Mouse (Mus musculus) lung, embryonic 14.5 days (tissue): ENCODE data around the gene Fundc2. TPM values are rescaled to one million over a fixed set of nuclear protein-coding genes. Genes with fewer than 3 reads are reported as not detected.
A peak's percentile ranks its signal among the peaks of the same experiment; 100 is the strongest.

Experiments used
- ATAC-seq: fragments of 200-750 bp; cut with Nextera tagmentation; 2 replicates; pipeline ENCODE4 v1.8.0; 2017; ENCODE audit warnings: mild to moderate bottlenecking, moderate TSS enrichment, moderate library complexity; ENCODE audit not compliant: insufficient read depth
- DNase-seq: peaks from one replicate; pipeline ENCODE4 v3.0.0-alpha.2; 2015
- H3K27ac ChIP-seq: fragments of 300-500 bp; sonication (generic); 2 replicates; pipeline ENCODE4 v1.5.1; 2014; ENCODE audit warnings: low read depth, mild to moderate bottlenecking, moderate library complexity
- H3K27me3 ChIP-seq: fragments of 300-500 bp; sonication (generic); 2 replicates; pipeline ENCODE4 v1.6.1; 2014; ENCODE audit warnings: low read length, control low read depth; ENCODE audit not compliant: insufficient read depth
- H3K36me3 ChIP-seq: fragments of 300-500 bp; sonication (generic); 2 replicates; pipeline ENCODE4 v1.6.1; 2014; ENCODE audit warnings: control low read depth; ENCODE audit not compliant: insufficient read depth
- H3K4me1 ChIP-seq: fragments of 300-500 bp; sonication (generic); 2 replicates; pipeline ENCODE4 v1.6.1; 2014; ENCODE audit warnings: antibody characterized with exemption, control low read depth; ENCODE audit not compliant: insufficient read depth
- H3K4me2 ChIP-seq: fragments of 300-500 bp; sonication (generic); 2 replicates; pipeline ENCODE4 v1.6.1; 2014; ENCODE audit warnings: mild to moderate bottlenecking
- H3K4me3 ChIP-seq: fragments of 300-500 bp; sonication (generic); 2 replicates; pipeline ENCODE4 v1.5.1; 2014; ENCODE audit warnings: low read depth, low read length
- H3K9ac ChIP-seq: fragments of 300-500 bp; sonication (generic); 2 replicates; pipeline ENCODE4 v1.6.1; 2014
- H3K9me3 ChIP-seq: fragments of 300-500 bp; sonication (generic); 2 replicates; pipeline ENCODE4 v1.6.1; 2016; ENCODE audit warnings: low read depth, low read length, control low read depth
- CTCF ChIP-seq: IDR thresholded peaks from 2 replicates; pipeline ENCODE4 v1.5.1; 2016; ENCODE audit warnings: antibody characterized with exemption, low read depth
- WGBS: fragments of 180-500 bp; shearing (Covaris S2); extraction: QIAGEN DNeasy Blood & Tissue Kit; methylation state at CpG from one replicate; pipeline ENCODE4 v1.1.7; 2014; 5-methylcytosine and 5-hydroxymethylcytosine counted together
- polyA plus RNA-seq: library from polyadenylated mRNA; unstranded; fragments of >200 nt; fragmentation: Nextera tagmentation; extraction: Ambion mirVana; gene quantifications from 2 replicates; pipeline ENCODE4 v1.2.1, GENCODE M21; 2014

Fundc2 gene
- polyA plus RNA-seq = 74.8 and 95.2 TPM in 2 replicates

GRCm38 (mm10) chrX:75382195-75382771 is at the start of gene Fundc2, which contains the start of gene F8:
Gene Fundc2 (plus strand): TSS chrX:75382399.
Gene F8 (minus strand): TSS chrX:75382615.
- ATAC-seq (peak; percentile 98), DNase-seq (peak; percentile 76)
- peak within 1 kb of the TSS; percentile 65 for H3K9ac ChIP-seq
- H3K4me3 ChIP-seq = peak within 1 kb of the TSS; percentile 49
- no peak for TF ChIP-seq CTCF
- H3K36me3 ChIP-seq = 0 out of 2 replicates have a peak, but pooled peaks cover under 1% of the 10 kb centered on the region
- no peaks in the 10 kb centered on the region for H3K27me3 ChIP-seq
- H3K27ac ChIP-seq = peak within 1 kb of the TSS; percentile 86; the same call in 1 of the 2 replicates
- H3K9me3 ChIP-seq = no peaks in the 10 kb centered on the region
- H3K4me2 ChIP-seq = peak within 1 kb of the TSS; percentile 52
- WGBS = 13% methylated on average over 21 of the region's 25 CpGs
- no peaks in the 10 kb centered on the region for H3K4me1 ChIP-seq

- Histone ChIP-seq H3K36me3 (no peaks in the 10 kb centered on the region), H3K9ac (no peak overlapping the region), H3K9me3 (no peaks in the 10 kb centered on the region), H3K27me3 (no peaks in the 10 kb centered on the region), H3K4me3 (no peak overlapping the region), H3K4me1 (no peaks in the 10 kb centered on the region), H3K27ac (no peak overlapping the region), H3K4me2 (no peak overlapping the region)
- no peak for ATAC-seq
- TF ChIP-seq CTCF = no peak
- DNase-seq = peak; percentile 69
Measured at GRCm38 (mm10) chrX:75370197-75370596, 12.0 kb upstream of the Fundc2 start.

GRCm38 (mm10) chrX:75372666-75373425 is 9.4 kb upstream of the Fundc2 start:
- peak; percentile 89 for ATAC-seq
- WGBS = 39% methylated on average over 2 of the region's 2 CpGs
- Histone ChIP-seq H3K4me2 (no peak overlapping the region), H3K27ac (peak overlapping the region; percentile 58; the same call in 1 of the 2 replicates), H3K4me3 (no peak overlapping the region), H3K4me1 (no peaks in the 10 kb centered on the region), H3K9me3 (no peaks in the 10 kb centered on the region), H3K36me3 (no peaks in the 10 kb centered on the region), H3K27me3 (no peaks in the 10 kb centered on the region), H3K9ac (no peak overlapping the region)
- peak; percentile 92 for DNase-seq
- TF ChIP-seq CTCF = no peak

- Histone ChIP-seq H3K9me3 (no peaks in the 10 kb centered on the region), H3K36me3 (no peaks in the 10 kb centered on the region), H3K27ac (no peak overlapping the region), H3K4me1 (no peaks in the 10 kb centered on the region), H3K4me2 (no peak overlapping the region), H3K9ac (no peak overlapping the region), H3K27me3 (no peaks in the 10 kb centered on the region), H3K4me3 (no peak overlapping the region)
- no peak for DNase-seq
- TF ChIP-seq CTCF = no peak
- ATAC-seq = no peak
Measured at GRCm38 (mm10) chrX:75376815-75377214, 5.4 kb upstream of the Fundc2 start.

GRCm38 (mm10) chrX:75381176-75381575 is 1.0 kb upstream of the Fundc2 start:
- H3K9me3 ChIP-seq = no peaks in the 10 kb centered on the region
- DNase-seq (no peak), ATAC-seq (no peak)
- TF ChIP-seq CTCF = no peak
- 80% methylated on average over 1 of the region's 1 CpGs for WGBS
- no peak overlapping the region; the same call in 1 of the 2 replicates for H3K4me2 ChIP-seq
- no peaks in the 10 kb centered on the region for H3K27me3 ChIP-seq
- no peak overlapping the region for H3K9ac ChIP-seq
- H3K36me3 ChIP-seq = no peaks in the 10 kb centered on the region
- H3K4me3 ChIP-seq = no peak overlapping the region
- H3K4me1 ChIP-seq = no peaks in the 10 kb centered on the region
- no peak overlapping the region for H3K27ac ChIP-seq

- TF ChIP-seq CTCF = no peak
- H3K9ac ChIP-seq = no peak overlapping the region
- DNase-seq (no peak), ATAC-seq (no peak)
- H3K27me3 ChIP-seq = no peaks in the 10 kb centered on the region
- H3K4me2 ChIP-seq = peak overlapping the region; percentile 52
- H3K36me3 ChIP-seq = no peaks in the 10 kb centered on the region
- H3K9me3 ChIP-seq = no peaks in the 10 kb centered on the region
- H3K27ac ChIP-seq = peak overlapping the region; percentile 58; the same call in 1 of the 2 replicates
- H3K4me3 ChIP-seq = peak overlapping the region; percentile 49
- 59% methylated on average over 5 of the region's 5 CpGs for WGBS
- no peaks in the 10 kb centered on the region for H3K4me1 ChIP-seq
Measured at GRCm38 (mm10) chrX:75381699-75382098, 500 bp upstream of the Fundc2 start.

GRCm38 (mm10) chrX:75399471-75399870 is 17.3 kb downstream of the Fundc2 start:
- Histone ChIP-seq H3K4me2 (no peak overlapping the region), H3K27me3 (no peaks in the 10 kb centered on the region), H3K9ac (no peak overlapping the region), H3K27ac (no peak overlapping the region), H3K4me1 (no peaks in the 10 kb centered on the region), H3K9me3 (no peaks in the 10 kb centered on the region), H3K36me3 (peaks cover 5% of the 10 kb centered on the region; the same call in 1 of the 2 replicates), H3K4me3 (no peak overlapping the region)
- no peak for TF ChIP-seq CTCF
- WGBS = 89% methylated on average over 1 of the region's 1 CpGs
- DNase-seq = no peak
- no peak for ATAC-seq
